Mouse (Mus musculus) testis, postnatal 14 days (tissue): Measurements from ENCODE around the gene H1fnt.

Source experiments
- DNase-seq: peaks from one replicate; pipeline ENCODE4 v3.0.0; 2021; ENCODE audit warnings: low spot score

Gene H1fnt

DNA sequence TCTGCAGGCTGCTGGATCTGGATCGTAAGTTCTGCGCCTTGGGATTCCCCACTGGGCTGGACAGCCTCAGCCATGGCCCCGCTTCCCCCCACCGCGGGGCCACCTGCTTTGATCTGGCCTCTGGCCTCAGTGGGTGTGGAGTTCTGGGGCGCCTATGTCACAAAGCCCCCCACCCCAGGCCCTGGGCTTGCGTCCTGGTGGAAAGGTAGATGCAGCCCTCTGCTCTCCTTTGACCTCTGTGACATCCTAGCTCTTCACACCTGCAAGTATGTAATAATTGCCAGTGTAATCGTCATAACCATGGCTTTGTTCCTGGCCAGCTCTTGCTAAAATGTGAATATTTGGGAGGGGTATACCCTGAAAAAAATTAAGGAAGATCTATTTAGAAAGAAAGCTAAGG, at the start of gene H1fnt:
H1fnt (minus strand) TSS at position 101 of the 400 bp plus-strand sequence.
- no peak for DNase-seq

DNA sequence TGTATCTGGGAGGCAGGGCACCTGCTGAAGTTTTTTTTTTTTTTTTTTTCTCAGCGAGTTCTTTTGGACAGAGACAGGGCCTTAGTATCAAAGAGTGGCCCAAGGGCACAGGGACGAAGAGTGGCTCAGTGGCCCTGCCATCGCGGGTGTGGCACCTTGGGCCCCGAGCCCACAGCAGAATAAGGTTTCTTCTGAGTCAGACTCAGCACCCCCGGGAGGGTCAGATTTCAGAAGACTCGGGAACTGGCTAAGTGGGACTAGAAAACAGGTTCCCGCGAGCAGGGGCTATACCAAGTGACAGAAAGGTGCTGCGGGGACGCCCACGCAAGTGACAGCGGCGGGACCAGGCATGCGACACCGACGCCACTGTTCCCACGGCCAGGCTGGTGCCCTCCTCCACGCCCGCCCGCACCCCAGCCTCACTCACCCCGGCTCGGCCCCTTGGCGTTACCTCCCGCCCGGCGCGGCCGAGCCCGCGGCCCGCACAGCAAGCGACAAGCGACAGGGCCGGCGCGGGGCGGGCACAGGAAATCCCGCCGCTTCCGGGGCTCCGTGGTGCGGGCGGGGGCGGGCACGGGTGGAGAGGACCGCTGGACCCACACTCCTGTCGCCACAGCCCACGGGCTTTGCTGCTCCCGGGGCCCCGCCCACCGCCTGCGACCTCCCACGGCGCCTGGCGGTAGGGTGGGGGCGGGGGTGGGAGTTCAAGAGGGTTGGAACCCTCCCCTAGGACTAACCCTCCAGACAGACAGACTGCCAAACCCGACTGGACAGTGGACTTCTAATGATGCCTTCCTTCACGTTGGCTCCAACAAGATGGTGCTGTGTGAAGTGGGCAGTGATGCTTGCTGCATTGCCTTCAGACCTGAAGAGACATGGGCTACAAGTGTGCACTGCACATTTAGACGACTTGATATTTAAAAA, 38.8 kb upstream of the H1fnt start, which contains the start of gene Zfp641:
Zfp641 (minus strand) TSS at position 534 of the 924 bp plus-strand sequence.
- peak; percentile 15 for DNase-seq

DNA sequence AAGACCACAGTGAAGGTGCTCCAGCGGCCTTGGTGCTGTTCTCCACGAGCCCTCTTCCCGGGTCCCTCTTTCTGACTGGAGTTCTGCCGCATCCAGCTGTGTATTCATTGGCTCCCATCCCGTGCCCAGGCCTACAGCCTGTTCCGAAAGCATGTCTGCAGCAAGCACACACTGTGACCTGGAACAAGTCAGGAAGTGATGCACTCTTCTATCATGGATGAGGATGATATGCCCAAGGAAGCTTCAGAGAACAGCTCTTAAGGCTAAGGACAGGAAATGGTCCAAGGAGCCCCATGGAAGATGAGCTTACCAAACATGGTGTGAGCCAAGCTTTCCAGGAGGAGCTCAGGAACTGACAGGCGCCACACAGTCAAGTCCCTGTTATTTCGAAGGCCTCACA, 36.6 kb upstream of the H1fnt start:
- no peak for DNase-seq

DNA sequence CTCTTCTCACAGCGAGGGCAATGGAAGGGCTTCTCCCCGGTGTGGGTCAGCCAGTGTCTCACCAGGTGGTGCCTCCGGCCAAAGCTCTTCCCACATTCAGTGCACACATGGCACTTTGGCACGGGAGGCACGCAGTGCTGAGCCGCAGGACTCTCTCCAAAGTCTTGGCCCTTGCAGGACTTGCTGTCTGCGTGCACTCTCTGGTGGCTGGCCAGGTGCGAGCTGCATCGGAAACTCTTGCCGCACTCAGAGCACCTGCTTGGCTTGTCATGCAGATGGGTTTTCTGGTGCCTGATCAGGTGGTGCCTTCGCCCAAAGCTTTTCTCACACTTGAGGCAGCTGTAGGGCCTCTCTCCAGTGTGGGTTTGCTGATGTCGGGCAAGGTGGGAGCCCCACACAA, 31.5 kb upstream of the H1fnt start:
- DNase-seq = no peak

DNA sequence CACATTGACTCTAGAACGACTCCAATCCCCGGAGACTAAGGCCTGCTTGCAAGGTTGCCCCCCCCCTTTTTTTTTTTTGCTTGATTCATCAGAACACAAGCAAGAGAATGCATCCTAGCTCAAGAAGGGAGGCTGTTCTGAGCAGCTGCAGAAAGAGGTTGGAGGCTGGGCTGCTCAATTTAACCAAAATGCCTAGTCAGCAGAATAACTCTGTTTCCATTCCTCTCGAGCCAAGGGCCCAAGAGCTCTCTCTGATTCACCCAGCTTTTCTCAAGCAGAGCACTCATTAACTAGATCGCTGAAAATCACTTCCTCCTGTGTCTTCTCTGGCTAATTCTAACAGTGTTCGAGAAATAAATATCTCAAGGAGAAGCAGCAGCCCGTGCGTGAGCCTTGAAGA, 29.3 kb upstream of the H1fnt start:
- no peak for DNase-seq

DNA sequence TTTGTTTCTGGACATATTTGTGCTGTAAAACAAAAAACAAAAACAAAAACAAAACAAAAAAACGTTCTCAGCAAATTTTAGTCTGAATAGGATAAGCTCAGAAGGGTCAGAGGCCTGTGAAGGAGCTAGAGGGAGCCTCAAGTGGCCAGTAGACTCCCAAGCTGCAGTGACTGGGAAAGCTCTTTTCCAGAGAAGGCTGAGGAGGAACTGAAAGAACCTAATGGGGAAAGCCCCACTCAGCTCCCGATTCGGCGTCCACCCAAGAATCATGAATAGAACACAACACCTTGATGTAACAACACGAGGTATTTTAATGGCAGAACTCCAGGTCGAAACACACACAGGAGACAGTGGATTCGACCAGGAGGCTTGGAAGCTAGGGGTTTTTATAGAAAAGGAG, 683 bp upstream of the H1fnt start:
- no peak for DNase-seq

DNA sequence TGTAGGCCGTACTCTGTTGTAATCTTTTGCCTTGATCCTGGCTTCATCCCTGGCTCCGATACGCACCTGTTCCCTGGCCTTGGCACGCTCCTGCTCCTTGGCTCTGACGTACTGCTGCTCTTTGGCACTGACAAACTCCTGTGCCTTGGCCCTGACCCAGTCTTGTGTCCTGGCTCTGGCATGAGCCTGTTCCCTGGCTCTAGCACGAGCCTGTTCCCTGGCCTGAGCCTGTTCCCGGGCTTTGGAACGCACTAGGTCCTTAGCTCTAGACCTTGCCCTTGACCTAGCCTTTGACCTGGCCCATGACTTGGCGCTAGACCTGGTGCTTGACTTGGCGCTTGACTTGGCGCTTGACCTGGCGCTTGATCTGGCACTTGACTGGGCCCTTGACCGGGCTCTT, 822 bp downstream of the H1fnt start:
- DNase-seq = no peak

DNA sequence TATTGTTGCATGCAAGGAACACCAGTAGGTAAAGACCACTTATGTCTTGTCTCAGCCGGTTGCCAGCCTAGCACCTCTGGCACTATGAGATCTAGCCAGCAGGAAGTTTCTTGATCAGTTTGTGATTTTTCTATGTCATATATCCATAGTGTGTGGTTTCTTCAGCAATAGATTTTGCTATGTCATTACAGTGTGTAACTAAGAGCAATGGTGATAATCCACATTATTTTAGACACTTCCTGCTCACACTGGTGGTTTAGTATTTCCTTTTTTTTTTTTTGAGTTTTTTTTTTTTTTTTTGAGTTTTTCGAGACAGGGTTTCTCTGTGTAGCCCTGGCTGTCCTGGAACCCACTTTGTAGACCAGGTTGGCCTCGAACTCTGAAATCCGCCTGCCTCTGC, 21.7 kb downstream of the H1fnt start:
- DNase-seq = no peak

DNA sequence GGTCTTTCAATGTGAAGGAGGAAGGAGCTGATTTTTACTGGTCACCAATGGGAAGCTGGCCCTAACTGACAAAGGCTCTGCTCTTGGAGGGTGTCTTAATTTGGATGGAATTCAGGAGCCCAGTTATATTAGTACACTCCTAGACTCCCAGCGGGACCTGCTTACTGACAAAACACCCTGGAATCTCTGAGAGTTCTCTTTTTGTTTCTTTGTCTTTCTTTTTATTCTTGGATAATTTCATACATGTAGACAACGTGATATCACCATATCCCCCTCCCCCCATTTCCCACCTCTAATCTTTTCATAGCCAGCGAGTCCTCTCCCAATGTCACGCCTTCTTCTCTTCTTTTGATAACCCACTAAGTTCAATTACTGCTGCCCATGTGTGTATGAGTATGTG, 22.7 kb downstream of the H1fnt start, which contains the start of gene Olfr286:
Olfr286 (minus strand) TSS at position 101 of the 400 bp plus-strand sequence.
- no peak for DNase-seq

DNA sequence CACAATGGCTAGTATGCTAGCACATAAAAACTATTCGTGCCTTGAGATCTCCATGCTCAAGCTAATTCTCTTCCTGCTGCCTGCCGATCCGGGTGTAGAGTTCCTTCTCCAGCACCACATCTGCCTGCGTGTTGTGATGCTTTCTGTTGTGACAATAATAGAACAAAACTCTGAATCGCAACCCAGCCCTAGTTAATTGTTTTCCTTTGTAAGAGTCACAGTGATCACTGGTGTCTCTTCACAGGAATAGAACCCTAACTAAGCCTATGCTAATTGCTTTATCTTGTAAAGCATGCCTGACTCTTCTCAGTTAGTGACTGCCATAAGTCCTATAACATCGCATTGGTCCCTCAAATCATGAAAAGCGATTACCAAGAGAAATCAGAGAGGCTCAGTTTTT, 31.0 kb downstream of the H1fnt start:
- no peak for DNase-seq

DNA sequence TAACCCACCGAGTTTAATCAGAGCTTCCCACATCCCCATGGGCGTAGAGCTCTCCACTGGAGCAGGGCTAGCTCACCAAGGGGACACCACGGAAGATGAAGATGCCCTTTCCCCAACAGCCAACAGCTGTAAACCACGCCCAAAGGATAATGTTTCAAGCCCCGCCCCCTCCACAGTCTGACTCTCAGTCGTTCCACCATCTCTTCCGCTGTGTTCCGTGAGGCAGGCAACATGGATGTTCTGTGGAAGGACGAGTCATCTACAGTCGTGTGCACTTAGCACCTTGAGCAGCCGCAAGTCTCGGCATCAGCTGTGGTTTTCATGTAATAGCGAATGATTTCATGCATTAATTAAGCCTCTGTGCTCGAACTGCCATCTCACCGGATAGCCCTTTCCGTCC, 31.5 kb downstream of the H1fnt start:
- DNase-seq = no peak

DNA sequence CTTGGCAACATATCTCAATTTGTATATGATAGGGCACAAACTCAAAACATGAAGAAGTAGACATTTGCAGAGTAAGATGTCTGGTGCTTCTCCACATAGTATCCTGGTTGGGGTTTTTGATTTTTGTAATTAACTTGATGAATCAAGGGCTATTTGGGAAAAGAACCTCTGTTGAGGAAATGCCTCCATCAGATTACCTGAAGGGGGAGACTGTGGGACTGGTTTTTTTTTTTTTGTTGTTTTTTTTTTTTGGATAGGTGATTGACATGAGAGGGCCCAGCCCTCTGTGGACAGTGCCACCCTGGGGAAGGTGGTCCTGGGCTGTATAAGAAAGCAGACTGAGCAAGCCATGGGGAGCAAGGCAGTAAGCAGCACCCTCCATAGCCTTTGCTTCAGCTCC, 34.7 kb downstream of the H1fnt start:
- no peak for DNase-seq

DNA sequence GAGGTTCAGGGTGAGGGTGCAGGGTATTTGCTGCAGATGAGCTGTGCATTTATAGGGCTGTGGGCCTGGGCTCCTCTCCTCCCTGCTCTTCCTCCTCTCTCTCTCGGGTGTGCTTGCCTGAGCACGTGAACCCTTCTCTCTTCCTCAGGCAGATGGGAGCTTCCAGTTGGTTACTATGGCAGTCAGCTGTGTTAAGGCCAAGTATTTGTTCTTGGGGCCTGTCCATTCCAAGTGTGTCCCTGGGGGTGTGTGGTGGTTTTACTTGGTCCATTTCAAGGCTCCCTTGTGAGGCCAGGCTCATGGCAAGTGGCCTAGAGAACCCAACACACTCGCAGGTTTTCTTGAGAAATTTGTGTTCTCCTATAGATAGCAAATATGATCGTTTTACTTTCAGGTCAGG, 36.2 kb downstream of the H1fnt start, which contains the start of the genes Gm44579 and Olfr287:
Gm44579 (minus strand) TSS at position 101 of the 400 bp plus-strand sequence.
Olfr287 (minus strand) TSS at position 180 of the 400 bp plus-strand sequence.
- no peak for DNase-seq

DNA sequence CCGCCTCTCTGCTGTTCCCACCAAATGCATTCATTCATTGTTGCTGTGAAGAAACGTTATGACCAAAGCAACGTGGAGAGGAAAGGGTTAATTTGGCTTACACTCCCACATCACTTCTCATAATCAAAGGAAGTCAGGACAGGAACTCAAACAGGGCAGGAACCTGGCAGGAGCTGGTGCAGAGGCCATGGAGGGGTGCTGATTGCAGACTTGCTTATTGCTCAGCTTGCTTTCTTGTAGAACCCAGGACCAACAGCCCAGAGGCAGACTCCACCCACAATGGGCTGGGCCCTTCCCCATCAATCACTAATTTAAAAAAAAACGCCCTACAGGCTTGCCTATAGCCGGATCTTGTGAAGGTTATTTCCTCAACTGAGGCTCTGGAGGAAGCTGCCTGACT, 43.0 kb downstream of the H1fnt start:
- no peak for DNase-seq

DNA sequence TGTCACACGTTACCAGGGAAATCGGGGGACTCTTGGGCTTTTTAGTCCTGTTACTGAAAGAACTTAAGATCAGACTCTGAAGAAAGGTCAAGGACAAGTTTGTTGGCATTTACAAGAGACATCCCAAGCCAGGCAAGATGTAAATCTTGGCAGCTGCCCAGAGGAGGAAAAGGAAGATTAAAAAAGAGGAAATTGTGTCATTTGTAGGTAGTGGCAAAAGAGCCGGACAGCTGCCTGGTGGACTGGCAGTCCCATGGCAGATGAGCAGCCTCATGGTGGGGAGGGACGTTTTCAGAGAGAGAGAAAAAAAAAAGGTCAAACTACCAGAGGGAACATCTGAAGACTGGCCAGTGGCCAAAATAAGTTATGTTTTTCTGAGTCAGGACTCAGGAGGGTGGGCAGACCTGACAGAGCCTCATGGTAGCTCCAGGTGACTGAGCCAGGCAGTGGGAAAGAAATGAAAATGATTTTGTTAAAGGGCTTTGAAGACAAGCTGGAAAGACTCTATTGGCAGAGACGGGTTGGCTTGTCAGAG, 43.7 kb downstream of the H1fnt start:
- DNase-seq = no peak

DNA sequence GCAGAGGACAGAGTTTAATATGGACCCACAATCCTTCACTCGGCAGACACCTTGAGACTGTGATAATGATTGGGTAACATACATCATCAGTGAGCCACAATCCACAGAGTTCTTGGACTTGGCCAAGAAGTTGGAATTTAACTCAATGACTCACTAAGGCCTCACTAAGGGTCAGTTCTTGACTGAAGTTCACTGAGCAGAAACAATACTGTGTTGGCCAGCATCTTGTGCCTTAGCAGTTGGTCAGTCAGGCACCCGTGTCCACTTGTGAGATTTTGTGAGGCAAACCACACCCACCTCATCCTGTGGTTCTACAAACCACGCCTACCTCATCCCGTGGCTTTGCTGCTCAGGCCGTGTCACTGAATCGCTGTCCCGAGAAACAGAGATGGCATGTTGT, 47.4 kb downstream of the H1fnt start:
- no peak for DNase-seq
